Mouse (Mus musculus): Measurements from ENCODE around the gene Agrn.
A peak's percentile ranks its signal among the peaks of the same experiment; 100 is the strongest.

Agrn gene

GRCm38 (mm10) chr4:156197131-156197828 lies at the start of gene Agrn:
Gene Agrn, minus strand, starts transcription at chr4:156197488.
- peak; percentile 63 for DNase-seq (ENCODE audit: low spot score)

- DNase-seq (ENCODE audit: low spot score), result no peak
These were observed 39.6 kb upstream of the Agrn start for GRCm38 (mm10) chr4:156236651-156237447.

- peak; percentile 81 for DNase-seq (ENCODE audit: low spot score)
These were observed 38.7 kb upstream of the Agrn start, which contains the start of gene Noc2l for GRCm38 (mm10) chr4:156235808-156236533. Gene Noc2l, plus strand, starts transcription at chr4:156236010.

GRCm38 (mm10) chr4:156235360-156235770 lies 38.1 kb upstream of the Agrn start:
- DNase-seq (ENCODE audit: low spot score), result no peak

GRCm38 (mm10) chr4:156234701-156235213 lies 37.5 kb upstream of the Agrn start, which contains the start of gene Plekhn1:
Gene Plekhn1, minus strand, starts transcription at chr4:156234857.
- peak; percentile 54 for DNase-seq (ENCODE audit: low spot score)

GRCm38 (mm10) chr4:156234021-156234501 lies 36.8 kb upstream of the Agrn start:
- DNase-seq (ENCODE audit: low spot score), result no peak

GRCm38 (mm10) chr4:156228393-156229024 lies 31.2 kb upstream of the Agrn start:
- DNase-seq (ENCODE audit: low spot score), result no peak

GRCm38 (mm10) chr4:156227752-156228392 lies 30.6 kb upstream of the Agrn start:
- no peak for DNase-seq (ENCODE audit: low spot score)

GRCm38 (mm10) chr4:156224276-156224675 lies 27.0 kb upstream of the Agrn start:
- no peak for DNase-seq (ENCODE audit: low spot score)

GRCm38 (mm10) chr4:156219936-156220335 lies 22.6 kb upstream of the Agrn start:
- no peak for DNase-seq (ENCODE audit: low spot score)

GRCm38 (mm10) chr4:156217838-156218237 lies 20.6 kb upstream of the Agrn start:
- no peak for DNase-seq (ENCODE audit: low spot score)

GRCm38 (mm10) chr4:156217022-156217669 lies 19.9 kb upstream of the Agrn start:
- DNase-seq (ENCODE audit: low spot score), result no peak

GRCm38 (mm10) chr4:156216196-156216595 lies 18.9 kb upstream of the Agrn start:
- DNase-seq (ENCODE audit: low spot score), result no peak

- no peak for DNase-seq (ENCODE audit: low spot score)
These were observed 18.4 kb upstream of the Agrn start, which contains the start of gene Perm1 for GRCm38 (mm10) chr4:156215649-156216048. Gene Perm1, plus strand, starts transcription at chr4:156215868.

- DNase-seq (ENCODE audit: low spot score), result no peak
These were observed 15.8 kb upstream of the Agrn start for GRCm38 (mm10) chr4:156213134-156213533.

GRCm38 (mm10) chr4:156209963-156210635 lies 12.8 kb upstream of the Agrn start:
- DNase-seq (ENCODE audit: low spot score), result no peak

GRCm38 (mm10) chr4:156208872-156209271 lies 11.6 kb upstream of the Agrn start:
- DNase-seq (ENCODE audit: low spot score), result no peak

GRCm38 (mm10) chr4:156203413-156204131 lies 6.3 kb upstream of the Agrn start:
- no peak for DNase-seq (ENCODE audit: low spot score)

GRCm38 (mm10) chr4:156203001-156203412 lies 5.7 kb upstream of the Agrn start, which contains the start of gene AW011738:
Gene AW011738, plus strand, starts transcription at chr4:156203304.
- peak; percentile 46 for DNase-seq (ENCODE audit: low spot score)
